Mouse (Mus musculus): ENCODE data around the gene Rbms2. TPM values are rescaled to one million over a fixed set of nuclear protein-coding genes. Genes with fewer than 3 reads are reported as not detected.
A peak's percentile ranks its signal among the peaks of the same experiment; 100 is the strongest.
"Not testable (repeated sequence)": the region's sequence is repeated elsewhere in the genome, so short reads cannot be mapped to it uniquely, and the experiment has no call there.

Gene Rbms2
- polyA plus RNA-seq, 1 experiment from 2014 or later = 7.1 TPM

DNA sequence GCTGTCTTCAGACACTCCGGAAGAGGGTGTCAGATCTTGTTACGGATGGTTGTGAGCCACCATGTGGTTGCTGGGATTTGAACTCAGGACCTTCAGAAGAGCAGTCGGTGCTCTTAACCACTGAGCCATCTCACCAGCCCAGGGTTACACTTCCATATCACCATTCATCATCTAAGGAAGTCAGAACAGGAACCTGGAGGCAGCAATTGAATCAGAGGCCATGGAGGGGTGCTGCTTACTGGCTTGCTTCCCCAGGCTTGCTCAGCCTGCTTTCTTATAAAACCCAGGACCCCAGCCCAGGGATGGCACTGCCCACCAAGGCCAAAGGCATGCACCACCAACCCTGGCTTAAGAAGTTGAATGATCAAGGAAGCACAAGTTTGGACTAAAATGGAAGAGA is 14.4 kb downstream of the Rbms2 start:
- not testable (repeated sequence) for H3K9ac ChIP-seq (replicated peaks; ENCODE audit: low read length); H3K4me1 ChIP-seq (ENCODE audit: control insufficient read depth, insufficient read depth, low read length); DNase-seq; H3K27ac ChIP-seq (replicated peaks; ENCODE audit: low read depth, low read length); H3K36me3 ChIP-seq (ENCODE audit: control insufficient read depth, insufficient read depth, low read length); H3K4me3 ChIP-seq (replicated peaks; ENCODE audit: low read depth, low read length); H3K9me3 ChIP-seq (ENCODE audit: control insufficient read depth, low read length); H3K4me2 ChIP-seq (ENCODE audit: low read length); H3K27me3 ChIP-seq (ENCODE audit: control insufficient read depth, insufficient read depth, low read length); ATAC-seq (ENCODE audit: low FRiP score, low TSS enrichment)
- 89% methylated on average over 2 of the region's 3 CpGs for WGBS

DNA sequence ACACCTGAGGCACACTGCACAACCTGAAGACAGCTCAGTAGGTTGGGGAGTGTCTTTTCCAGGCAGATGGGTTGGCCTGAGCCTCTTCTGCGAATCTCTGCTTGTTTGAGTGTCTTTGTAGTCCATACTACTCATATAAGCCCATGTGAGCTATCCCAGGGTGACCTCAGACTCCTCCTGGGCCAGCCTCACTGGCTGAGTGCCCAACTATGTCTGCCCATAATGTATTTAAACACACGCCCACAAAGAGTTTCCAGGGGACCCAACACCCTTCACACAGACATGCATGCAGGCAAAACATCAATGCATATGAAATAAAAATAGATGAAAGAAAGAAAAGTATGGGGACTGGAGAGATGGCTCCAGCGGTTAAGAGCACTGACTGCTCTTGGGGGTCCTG is 26.1 kb downstream of the Rbms2 start:
- DNase-seq (no peak), ATAC-seq (ENCODE audit: low FRiP score, low TSS enrichment) (no peak)
- Histone ChIP-seq H3K4me2 (ENCODE audit: low read length) (no peak overlapping the region), H3K9ac (replicated peaks; ENCODE audit: low read length) (no peak overlapping the region), H3K4me3 (replicated peaks; ENCODE audit: low read depth, low read length) (no peak overlapping the region), H3K4me1 (ENCODE audit: control insufficient read depth, insufficient read depth, low read length) (no peaks in the 10 kb centered on the region), H3K27ac (replicated peaks; ENCODE audit: low read depth, low read length) (no peak overlapping the region), H3K27me3 (ENCODE audit: control insufficient read depth, insufficient read depth, low read length) (no peaks in the 10 kb centered on the region), H3K9me3 (ENCODE audit: control insufficient read depth, low read length) (no peaks in the 10 kb centered on the region), H3K36me3 (ENCODE audit: control insufficient read depth, insufficient read depth, low read length) (no peaks in the 10 kb centered on the region)
- 86% methylated on average over 3 of the region's 3 CpGs for WGBS

DNA sequence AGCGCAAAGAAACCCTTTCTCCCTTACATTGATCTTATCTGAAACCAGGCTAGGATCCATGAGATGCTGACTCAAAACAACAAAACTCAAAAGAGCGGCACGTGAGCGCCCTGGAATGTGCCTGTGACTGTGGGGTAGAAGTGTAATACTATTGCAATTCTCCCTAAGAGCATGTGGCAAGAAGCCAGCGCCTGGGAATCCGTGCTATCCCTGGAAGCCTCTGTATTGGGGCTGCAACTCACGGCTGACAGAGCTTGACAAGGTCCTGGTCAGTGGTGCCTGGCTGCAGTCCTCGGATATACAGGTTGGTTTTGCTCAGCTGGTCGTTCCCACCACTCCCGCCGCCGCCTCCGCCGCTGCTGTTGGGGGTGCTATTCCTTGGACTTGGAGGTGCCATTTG is 29.2 kb downstream of the Rbms2 start:
- Histone ChIP-seq H3K36me3 (ENCODE audit: control insufficient read depth, insufficient read depth, low read length) (no peaks in the 10 kb centered on the region), H3K27me3 (ENCODE audit: control insufficient read depth, insufficient read depth, low read length) (no peaks in the 10 kb centered on the region), H3K4me3 (replicated peaks; ENCODE audit: low read depth, low read length) (no peak overlapping the region), H3K9ac (replicated peaks; ENCODE audit: low read length) (no peak overlapping the region), H3K27ac (replicated peaks; ENCODE audit: low read depth, low read length) (no peak overlapping the region), H3K4me1 (ENCODE audit: control insufficient read depth, insufficient read depth, low read length) (no peaks in the 10 kb centered on the region), H3K4me2 (ENCODE audit: low read length) (no peak overlapping the region), H3K9me3 (ENCODE audit: control insufficient read depth, low read length) (no peaks in the 10 kb centered on the region)
- ATAC-seq (ENCODE audit: low FRiP score, low TSS enrichment) = no peak
- 86% methylated on average over 14 of the region's 14 CpGs for WGBS
- DNase-seq = no peak

DNA sequence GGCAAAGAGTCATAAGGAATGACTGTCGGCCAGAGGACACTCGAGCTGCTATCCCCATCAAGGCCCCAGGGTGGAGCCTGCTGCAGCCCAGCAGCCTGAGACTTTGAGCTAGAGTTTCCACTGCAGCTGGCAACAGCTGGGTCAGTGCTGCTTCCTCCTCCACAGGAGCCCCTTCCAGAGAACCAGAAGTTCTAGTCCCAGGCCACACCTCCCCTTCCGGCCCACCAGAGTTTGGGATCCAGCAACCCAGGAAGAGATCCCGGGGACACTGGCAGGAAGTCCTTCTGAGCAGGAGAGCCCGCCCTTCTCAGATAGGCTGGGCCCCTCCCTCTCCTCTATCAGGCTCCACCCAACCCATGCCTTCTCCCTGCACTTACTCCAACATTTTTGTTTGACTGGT is 30.5 kb downstream of the Rbms2 start:
- peak; percentile 57 for DNase-seq

DNA sequence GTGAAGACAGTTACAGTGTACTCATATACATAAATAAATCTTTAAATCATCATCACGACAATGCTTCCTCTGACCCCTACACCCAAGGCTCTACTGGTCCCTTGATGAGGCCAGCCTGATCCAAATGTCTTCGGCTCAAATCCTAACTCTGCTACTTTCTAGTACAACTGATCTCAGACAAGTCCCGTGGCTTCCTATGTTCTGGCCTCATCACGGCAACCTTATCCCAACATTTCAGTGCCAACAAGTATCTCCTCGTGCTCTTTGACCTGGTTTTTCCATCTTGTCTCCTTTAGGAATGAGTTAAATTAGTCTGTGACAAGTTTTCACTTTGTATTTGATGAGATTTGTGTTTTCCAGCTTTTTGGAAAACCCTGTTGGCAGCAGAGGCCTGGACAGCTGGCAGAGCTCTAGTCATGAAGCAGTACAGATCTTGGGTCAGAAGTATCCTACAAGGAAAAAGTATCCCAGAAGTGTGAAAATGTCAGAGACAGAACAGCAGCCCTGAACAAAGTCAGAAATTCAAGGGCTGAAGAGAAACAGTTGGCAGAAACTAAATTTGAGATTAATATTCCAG is 31.2 kb downstream of the Rbms2 start:
- no peak for DNase-seq
- no peak overlapping the region for H3K4me3 ChIP-seq (replicated peaks; ENCODE audit: low read depth, low read length)
- 93% methylated on average over 5 of the region's 5 CpGs for WGBS
- no peak overlapping the region for H3K27ac ChIP-seq (replicated peaks; ENCODE audit: low read depth, low read length)
- H3K36me3 ChIP-seq (ENCODE audit: control insufficient read depth, insufficient read depth, low read length) = no peaks in the 10 kb centered on the region
- H3K4me1 ChIP-seq (ENCODE audit: control insufficient read depth, insufficient read depth, low read length) = no peaks in the 10 kb centered on the region
- no peaks in the 10 kb centered on the region for H3K9me3 ChIP-seq (ENCODE audit: control insufficient read depth, low read length)
- H3K4me2 ChIP-seq (ENCODE audit: low read length) = no peak overlapping the region
- H3K9ac ChIP-seq (replicated peaks; ENCODE audit: low read length) = no peak overlapping the region
- H3K27me3 ChIP-seq (ENCODE audit: control insufficient read depth, insufficient read depth, low read length) = no peaks in the 10 kb centered on the region
- ATAC-seq (ENCODE audit: low FRiP score, low TSS enrichment) = no peak

More for the DNA sequence above, 30.5 kb downstream of the Rbms2 start:
- ATAC-seq (ENCODE audit: low FRiP score, low TSS enrichment) = no peak; the same call in 1 of the 2 replicates
- Histone ChIP-seq H3K36me3 (ENCODE audit: control insufficient read depth, insufficient read depth, low read length) (no peaks in the 10 kb centered on the region), H3K4me1 (ENCODE audit: control insufficient read depth, insufficient read depth, low read length) (no peaks in the 10 kb centered on the region), H3K4me3 (replicated peaks; ENCODE audit: low read depth, low read length) (no peak overlapping the region), H3K4me2 (ENCODE audit: low read length) (no peak overlapping the region), H3K9ac (replicated peaks; ENCODE audit: low read length) (no peak overlapping the region), H3K27me3 (ENCODE audit: control insufficient read depth, insufficient read depth, low read length) (no peaks in the 10 kb centered on the region), H3K27ac (replicated peaks; ENCODE audit: low read depth, low read length) (no peak overlapping the region), H3K9me3 (ENCODE audit: control insufficient read depth, low read length) (no peaks in the 10 kb centered on the region)
- WGBS = 8% methylated on average over 5 of the region's 5 CpGs

DNA sequence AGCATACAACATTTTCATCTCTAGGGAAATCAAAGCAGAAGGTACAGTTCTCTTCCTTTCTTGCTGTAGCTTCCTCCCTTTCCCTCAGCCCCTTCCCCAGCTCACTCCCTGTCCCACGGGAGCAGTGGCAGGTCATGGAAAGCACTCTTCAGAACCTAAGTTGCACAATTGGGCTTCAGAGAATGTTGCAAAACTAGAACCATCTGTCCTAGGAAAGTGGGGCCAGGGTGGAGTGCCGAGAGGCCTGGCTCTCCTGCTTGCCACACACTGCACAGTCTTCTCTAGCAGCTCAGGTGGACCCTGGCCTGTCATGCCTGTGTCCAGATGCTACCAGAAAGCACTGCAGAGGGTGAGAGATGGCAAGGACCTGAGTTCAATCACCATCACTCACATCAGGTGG is 35.1 kb downstream of the Rbms2 start:
- 87% methylated on average over 2 of the region's 2 CpGs for WGBS
- Histone ChIP-seq H3K27me3 (ENCODE audit: control insufficient read depth, insufficient read depth, low read length) (no peaks in the 10 kb centered on the region), H3K4me2 (ENCODE audit: low read length) (no peak overlapping the region), H3K4me3 (replicated peaks; ENCODE audit: low read depth, low read length) (no peak overlapping the region), H3K27ac (replicated peaks; ENCODE audit: low read depth, low read length) (no peak overlapping the region), H3K9ac (replicated peaks; ENCODE audit: low read length) (no peak overlapping the region), H3K4me1 (ENCODE audit: control insufficient read depth, insufficient read depth, low read length) (no peaks in the 10 kb centered on the region), H3K36me3 (ENCODE audit: control insufficient read depth, insufficient read depth, low read length) (no peaks in the 10 kb centered on the region), H3K9me3 (ENCODE audit: control insufficient read depth, low read length) (no peaks in the 10 kb centered on the region)
- ATAC-seq (ENCODE audit: low FRiP score, low TSS enrichment) (no peak), DNase-seq (no peak)

DNA sequence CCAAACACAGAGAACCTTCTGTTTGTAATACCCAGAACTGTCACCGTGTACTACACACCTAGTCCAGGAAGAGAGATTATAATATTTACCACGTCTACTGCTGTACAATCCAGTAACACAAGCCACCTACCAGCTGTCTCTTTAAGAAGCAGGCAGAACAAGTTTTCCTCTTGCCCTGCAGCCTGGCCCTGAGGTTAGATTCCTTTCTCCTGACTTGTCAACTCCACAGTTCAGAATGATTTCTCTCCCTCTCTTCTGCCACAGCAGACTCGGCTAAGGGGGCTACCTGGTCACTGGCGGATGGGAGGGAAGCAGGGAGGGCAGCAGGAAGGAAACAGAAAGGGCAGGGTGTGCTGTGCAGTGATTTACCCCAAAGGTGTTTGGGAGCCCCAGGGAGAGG is 36.4 kb downstream of the Rbms2 start:
- Histone ChIP-seq H3K4me1 (ENCODE audit: control insufficient read depth, insufficient read depth, low read length) (no peaks in the 10 kb centered on the region), H3K4me2 (ENCODE audit: low read length) (no peak overlapping the region), H3K27ac (replicated peaks; ENCODE audit: low read depth, low read length) (no peak overlapping the region), H3K4me3 (replicated peaks; ENCODE audit: low read depth, low read length) (no peak overlapping the region), H3K27me3 (ENCODE audit: control insufficient read depth, insufficient read depth, low read length) (no peaks in the 10 kb centered on the region), H3K9me3 (ENCODE audit: control insufficient read depth, low read length) (no peaks in the 10 kb centered on the region), H3K9ac (replicated peaks; ENCODE audit: low read length) (no peak overlapping the region), H3K36me3 (ENCODE audit: control insufficient read depth, insufficient read depth, low read length) (no peaks in the 10 kb centered on the region)
- WGBS = 90% methylated on average over 4 of the region's 4 CpGs
- DNase-seq (no peak), ATAC-seq (ENCODE audit: low FRiP score, low TSS enrichment) (no peak)

DNA sequence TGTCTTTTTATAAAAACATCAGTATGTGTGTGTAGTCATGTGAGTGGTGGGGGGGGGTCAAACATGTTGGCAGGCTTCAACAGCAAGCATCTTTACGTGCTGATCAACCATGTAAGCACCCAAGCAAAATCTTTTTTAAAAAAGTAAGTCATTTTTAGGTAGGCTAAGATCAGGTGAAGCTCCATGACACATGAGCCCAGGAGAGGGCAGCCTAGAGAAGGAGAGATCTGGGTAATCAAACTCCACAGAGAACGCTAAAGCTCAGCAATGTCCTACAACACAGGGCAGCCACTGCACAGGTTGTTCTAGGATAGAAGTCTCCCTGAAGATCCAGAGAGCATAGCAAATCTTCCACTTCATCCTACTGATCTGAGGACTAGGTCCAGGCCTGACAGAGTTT is 37.9 kb downstream of the Rbms2 start:
- Histone ChIP-seq H3K4me2 (ENCODE audit: low read length) (no peak overlapping the region), H3K4me1 (ENCODE audit: control insufficient read depth, insufficient read depth, low read length) (no peaks in the 10 kb centered on the region), H3K9ac (replicated peaks; ENCODE audit: low read length) (no peak overlapping the region), H3K4me3 (replicated peaks; ENCODE audit: low read depth, low read length) (no peak overlapping the region), H3K36me3 (ENCODE audit: control insufficient read depth, insufficient read depth, low read length) (peaks cover 3% of the 10 kb centered on the region; the same call in 1 of the 2 replicates), H3K27me3 (ENCODE audit: control insufficient read depth, insufficient read depth, low read length) (no peaks in the 10 kb centered on the region), H3K27ac (replicated peaks; ENCODE audit: low read depth, low read length) (no peak overlapping the region), H3K9me3 (ENCODE audit: control insufficient read depth, low read length) (no peaks in the 10 kb centered on the region)
- WGBS = 66% methylated on average over 2 of the region's 2 CpGs
- ATAC-seq (ENCODE audit: low FRiP score, low TSS enrichment) (no peak), DNase-seq (peak; percentile 40)

DNA sequence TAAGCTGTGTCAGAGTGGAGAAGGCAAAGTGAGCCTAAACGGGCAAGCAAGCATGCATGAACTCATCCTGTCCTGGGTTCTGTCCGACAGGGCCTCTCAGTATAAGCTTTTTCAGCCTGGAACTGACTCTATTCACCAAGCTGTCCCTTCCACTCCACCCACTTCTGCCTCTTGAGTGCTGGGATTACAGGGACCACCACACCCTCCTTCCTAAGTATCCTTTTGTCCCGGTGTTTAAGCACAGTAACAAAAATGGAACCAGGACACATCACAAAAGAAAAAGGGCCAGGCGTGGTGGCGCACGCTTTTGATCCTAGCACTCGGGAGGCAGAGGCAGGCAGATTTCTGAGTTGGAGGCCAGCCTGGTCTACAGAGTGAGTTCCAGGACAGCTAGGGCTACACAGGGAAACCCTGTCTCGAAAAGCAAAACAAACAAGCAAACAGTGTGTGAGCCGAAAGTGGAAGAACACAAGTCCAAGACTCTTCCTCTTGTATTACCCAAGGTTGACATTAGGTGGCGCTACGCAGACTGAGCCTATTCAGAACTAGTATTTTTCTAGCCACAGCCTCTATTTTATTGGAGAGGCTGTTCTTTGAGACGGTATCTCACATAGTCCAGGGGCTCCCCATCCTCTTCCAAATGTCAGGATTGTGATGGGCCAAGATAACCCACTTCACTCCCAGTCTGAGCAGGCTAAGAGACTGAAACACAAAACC is 39.7 kb downstream of the Rbms2 start:
- WGBS = 69% methylated on average over 12 of the region's 12 CpGs
- no peaks in the 10 kb centered on the region for H3K9me3 ChIP-seq (ENCODE audit: control insufficient read depth, low read length)
- ATAC-seq (ENCODE audit: low FRiP score, low TSS enrichment) = no peak
- H3K27ac ChIP-seq (replicated peaks; ENCODE audit: low read depth, low read length) = no peak overlapping the region
- H3K36me3 ChIP-seq (ENCODE audit: control insufficient read depth, insufficient read depth, low read length) = peaks cover 3% of the 10 kb centered on the region; the same call in 1 of the 2 replicates
- no peaks in the 10 kb centered on the region for H3K27me3 ChIP-seq (ENCODE audit: control insufficient read depth, insufficient read depth, low read length)
- H3K4me2 ChIP-seq (ENCODE audit: low read length) = no peak overlapping the region
- no peaks in the 10 kb centered on the region for H3K4me1 ChIP-seq (ENCODE audit: control insufficient read depth, insufficient read depth, low read length)
- peak; percentile 76 for DNase-seq
- H3K4me3 ChIP-seq (replicated peaks; ENCODE audit: low read depth, low read length) = no peak overlapping the region
- no peak overlapping the region for H3K9ac ChIP-seq (replicated peaks; ENCODE audit: low read length)

Measured in midbrain, embryonic 14.5 days (tissue).